Mouse (Mus musculus) heart, adult 2 months (tissue): ENCODE measurements around the gene Zkscan17.

Source experiments
- CTCF ChIP-seq: fragments of 200-600 bp; IDR thresholded peaks from 2 replicates; pipeline ENCODE4 v1.8.1; 2022; ENCODE audit warnings: antibody characterized with exemption, mild to moderate bottlenecking, moderate library complexity
- EP300 ChIP-seq: fragments of 200-500 bp; IDR thresholded peaks from 2 replicates; pipeline ENCODE4 v1.6.1; 2011; ENCODE audit warnings: low read depth, low read length, control low read depth; ENCODE audit not compliant: insufficient read depth
- POLR2A ChIP-seq: fragments of 200-500 bp; IDR thresholded peaks from 2 replicates; pipeline ENCODE4 v1.6.1; 2011; ENCODE audit warnings: mild to moderate bottlenecking, low read depth, low read length, control low read depth; ENCODE audit not compliant: insufficient read depth

DNA sequence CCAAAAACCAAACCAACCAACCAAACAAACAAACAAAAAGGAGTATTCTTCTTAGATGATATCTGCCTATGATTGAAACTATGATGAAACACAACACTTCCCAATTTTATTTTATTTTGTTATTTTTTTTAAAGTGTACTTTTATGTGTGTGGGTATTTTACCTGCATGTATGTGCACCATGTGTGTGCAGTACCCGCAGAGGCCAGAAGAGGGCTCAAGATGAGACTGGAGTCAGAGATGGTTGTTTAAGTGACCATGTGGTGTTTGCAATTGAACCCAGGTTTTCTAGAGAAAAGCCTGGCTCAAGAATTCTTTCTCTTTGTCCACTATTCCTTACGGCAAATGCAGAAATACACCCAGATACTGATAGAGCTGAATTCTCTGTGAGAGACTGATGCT is 2.4 kb downstream of the Zkscan17 start:
- 0 out of 2 replicates have a peak, but pooled peaks have one; percentile 5 for TF ChIP-seq CTCF
- no peak for TF ChIP-seq POLR2A
- TF ChIP-seq EP300 = no peak
